Mouse (Mus musculus) MEL (cell line): ENCODE results near the gene Hpca. TPM values are rescaled to one million over a fixed set of nuclear protein-coding genes. Genes with fewer than 3 reads are reported as not detected.

Experiments
- DNase-seq: peaks from one replicate; pipeline ENCODE4 v3.0.0; 2011; ENCODE audit warnings: low read depth, low spot score
- H3K27ac ChIP-seq: 2 replicates; pipeline ENCODE4 v1.5.1; 2012; ENCODE audit warnings: low read depth, mild to moderate bottlenecking, control low read depth, low read length, moderate library complexity; ENCODE audit not compliant: control insufficient read depth
- H3K27me3 ChIP-seq, 2 experiments: fragments of 150-350 bp in 1 of 2; sonication (generic) in 1 of 2; 2 replicates each; pipeline ENCODE4 v1.6.1; 2012; ENCODE audit warnings: low read length in 2 of 2, mild to moderate bottlenecking in 2 of 2, improper control_type of control experiment in 1 of 2, moderate library complexity in 1 of 2; ENCODE audit not compliant: insufficient read depth in 2 of 2, control insufficient read depth in 1 of 2
- H3K36me3 ChIP-seq, 2 experiments: 2 replicates each; pipeline ENCODE4 v1.6.1; 2012 to 2014; ENCODE audit warnings: low read length in 2 of 2, improper control_type of control experiment in 1 of 2, inconsistent platforms in 1 of 2, mild to moderate bottlenecking in 1 of 2; ENCODE audit not compliant: insufficient read depth in 2 of 2, control insufficient read depth in 1 of 2
- H3K4me1 ChIP-seq, 2 experiments: fragments of 150-350 bp in 1 of 2; sonication (generic) in 1 of 2; 2 replicates each; pipeline ENCODE4 v1.6.1; 2012; ENCODE audit warnings: low read length in 2 of 2, improper control_type of control experiment in 1 of 2, mild to moderate bottlenecking in 1 of 2; ENCODE audit not compliant: insufficient read depth in 2 of 2, control insufficient read depth in 1 of 2
- H3K4me3 ChIP-seq, 2 experiments: fragments of 150-350 bp in 1 of 2; sonication (generic) in 1 of 2; 2 replicates each; pipeline ENCODE4 v1.5.1; 2012; ENCODE audit warnings: low read depth in 2 of 2, low read length in 2 of 2, mild to moderate bottlenecking in 2 of 2, moderate library complexity in 2 of 2, control low read depth in 1 of 2, improper control_type of control experiment in 1 of 2; ENCODE audit not compliant: control insufficient read depth in 1 of 2, insufficient read depth in 1 of 2
- H3K79me2 ChIP-seq: 2 replicates; pipeline ENCODE4 v1.6.1; 2012; ENCODE audit warnings: mild to moderate bottlenecking, low read length, moderate library complexity; ENCODE audit not compliant: control insufficient read depth, poor library complexity, insufficient read depth
- H3K9ac ChIP-seq: 2 replicates; pipeline ENCODE4 v1.6.1; 2012; ENCODE audit warnings: low read depth, mild to moderate bottlenecking, control low read depth, low read length, moderate library complexity; ENCODE audit not compliant: control insufficient read depth, poor library complexity, severe bottlenecking
- H3K9me3 ChIP-seq: fragments of 150-350 bp; sonication (generic); replicated peaks from 2 replicates; pipeline ENCODE4 v1.6.1; 2012; ENCODE audit warnings: mild to moderate bottlenecking, low read length, improper control_type of control experiment, moderate library complexity; ENCODE audit not compliant: insufficient read depth
- BHLHE40 ChIP-seq: IDR thresholded peaks from 2 replicates; pipeline ENCODE4 v1.6.1; 2012; ENCODE audit warnings: low read depth, mild to moderate bottlenecking, inconsistent platforms, low read length, improper control_type of control experiment, borderline replicate concordance
- CHD1 ChIP-seq: IDR thresholded peaks from 2 replicates; pipeline ENCODE4 v1.6.1; 2012; ENCODE audit warnings: low read depth, mild to moderate bottlenecking, inconsistent platforms, low read length, improper control_type of control experiment
- CTCF ChIP-seq, 3 experiments: IDR thresholded peaks in 2 of 3; conservative IDR thresholded peaks in 1 of 3; 2 replicates each; pipeline ENCODE4 v1.5.1; 2011 to 2012; ENCODE audit warnings: low read length in 3 of 3, low read depth in 2 of 3, mild to moderate bottlenecking in 2 of 3, improper control_type of control experiment in 1 of 3, inconsistent platforms in 1 of 3, mixed read lengths in 1 of 3, moderate library complexity in 1 of 3; ENCODE audit not compliant: control insufficient read depth in 1 of 3, insufficient read depth in 1 of 3, poor library complexity in 1 of 3, severe bottlenecking in 1 of 3
- E2F4 ChIP-seq: IDR thresholded peaks from 2 replicates; pipeline ENCODE4 v1.6.1; 2011; ENCODE audit warnings: low read depth, low read length, improper control_type of control experiment, borderline replicate concordance
- ELF1 ChIP-seq: IDR thresholded peaks from 2 replicates; pipeline ENCODE4 v1.6.1; 2014; ENCODE audit warnings: low read depth, mild to moderate bottlenecking, inconsistent platforms, low read length, improper control_type of control experiment, moderate library complexity
- GATA1 ChIP-seq: IDR thresholded peaks from 2 replicates; pipeline ENCODE4 v1.6.1; 2011; ENCODE audit warnings: low read depth, low read length, improper control_type of control experiment
- JUND ChIP-seq: IDR thresholded peaks from 2 replicates; pipeline ENCODE4 v1.6.1; 2011; ENCODE audit warnings: low read depth, mild to moderate bottlenecking, improper control_type of control experiment, low read length
- MAFK ChIP-seq: IDR thresholded peaks from 2 replicates; pipeline ENCODE4 v1.6.1; 2011; ENCODE audit warnings: low read depth, mild to moderate bottlenecking, low read length, improper control_type of control experiment, borderline replicate concordance
- MAX ChIP-seq: IDR thresholded peaks from 2 replicates; pipeline ENCODE4 v1.6.1; 2011; ENCODE audit warnings: low read length, improper control_type of control experiment
- MEF2A ChIP-seq: IDR thresholded peaks from 2 replicates; pipeline ENCODE4 v1.6.1; 2014; ENCODE audit warnings: low read depth, mild to moderate bottlenecking, inconsistent platforms, low read length, improper control_type of control experiment; ENCODE audit not compliant: poor library complexity, insufficient replicate concordance, severe bottlenecking; ENCODE audit errors: extremely low read depth
- MYB ChIP-seq: IDR thresholded peaks from 2 replicates; pipeline ENCODE4 v1.6.1; 2011; ENCODE audit warnings: mild to moderate bottlenecking, low read depth, low read length, improper control_type of control experiment
- NELFE ChIP-seq: IDR thresholded peaks from 2 replicates; pipeline ENCODE4 v1.6.1; 2011; ENCODE audit warnings: low read depth, low read length, improper control_type of control experiment
- NRF1 ChIP-seq: IDR thresholded peaks from 2 replicates; pipeline ENCODE4 v1.6.1; 2014; ENCODE audit warnings: low read depth, mild to moderate bottlenecking, inconsistent platforms, low read length, improper control_type of control experiment, moderate library complexity; ENCODE audit not compliant: poor library complexity, insufficient read depth, severe bottlenecking
- POLR2A ChIP-seq, 2 experiments: IDR thresholded peaks; 2 replicates each; pipeline ENCODE4 v1.6.1; 2011 to 2012; ENCODE audit warnings: low read length in 2 of 2, mild to moderate bottlenecking in 2 of 2, control low read depth in 1 of 2, improper control_type of control experiment in 1 of 2, low read depth in 1 of 2, moderate library complexity in 1 of 2; ENCODE audit not compliant: control insufficient read depth in 1 of 2, insufficient read depth in 1 of 2, poor library complexity in 1 of 2
- RCOR1 ChIP-seq: IDR thresholded peaks from 2 replicates; pipeline ENCODE4 v1.6.1; 2012; ENCODE audit warnings: low read depth, mild to moderate bottlenecking, inconsistent platforms, low read length, improper control_type of control experiment
- SMC3 ChIP-seq: IDR thresholded peaks from 2 replicates; pipeline ENCODE4 v1.6.1; 2011; ENCODE audit warnings: low read depth, low read length, improper control_type of control experiment
- TBP ChIP-seq: IDR thresholded peaks from 2 replicates; pipeline ENCODE4 v1.8.0; 2011; ENCODE audit warnings: low read depth, low read length, improper control_type of control experiment
- UBTF ChIP-seq: IDR thresholded peaks from 2 replicates; pipeline ENCODE4 v1.6.1; 2012; ENCODE audit warnings: low read depth, mild to moderate bottlenecking, inconsistent platforms, low read length, improper control_type of control experiment, moderate library complexity, borderline replicate concordance; ENCODE audit not compliant: insufficient read depth
- ZC3H11A ChIP-seq: IDR thresholded peaks from 2 replicates; pipeline ENCODE4 v1.6.1; 2012; ENCODE audit warnings: low read depth, mild to moderate bottlenecking, inconsistent platforms, low read length, improper control_type of control experiment
- ZKSCAN1 ChIP-seq: IDR thresholded peaks from 2 replicates; pipeline ENCODE4 v1.6.1; 2012; ENCODE audit warnings: low read depth, mild to moderate bottlenecking, inconsistent platforms, low read length, improper control_type of control experiment, moderate library complexity
- polyA plus RNA-seq, 2 experiments: library from polyadenylated mRNA; stranded (reverse) in 1 of 2; unstranded in 1 of 2; fragments of >175 nt in 1 of 2; fragments of >200 nt in 1 of 2; gene quantifications; 2 replicates each; pipeline versions ENCODE4 v1.2.1 to v1.2.4; 2012; ENCODE audit warnings: low replicate concordance in 2 of 2, low read depth in 1 of 2; ENCODE audit not compliant: insufficient read length in 2 of 2, insufficient read depth in 1 of 2, missing spikeins in 1 of 2
- total RNA-seq: library from RNA; depleted of rRNA; stranded (reverse); fragments of 300-350 nt; gene quantifications from 2 replicates; pipeline ENCODE4 v1.2.3, GENCODE M21; 2012

Gene Hpca
- total and polyA plus RNA-seq, 3 experiments: 0.39 to 1.1 TPM; not detected in 1

- TF ChIP-seq MEF2A: no peak
- no peak for TF ChIP-seq JUND
- TF ChIP-seq CTCF (IDR thresholded peaks at IDR 0.05 in 2 of 3, conservative IDR thresholded peaks at IDR 0.05 in 1 of 3; ENCODE audit: control insufficient read depth in 1 of 3, insufficient read depth in 1 of 3, low read depth in 2 of 3, low read length in 3 of 3, poor library complexity in 1 of 3, severe bottlenecking in 1 of 3): no peak
- no peak for TF ChIP-seq MYB
- TF ChIP-seq BHLHE40: no peak
- no peak for TF ChIP-seq CHD1
- no peak for TF ChIP-seq ZKSCAN1
- no peak for TF ChIP-seq ZC3H11A
- TF ChIP-seq E2F4: no peak
- TF ChIP-seq ELF1: no peak
- TF ChIP-seq TBP: no peak
Observed at GRCm38 (mm10) chr4:129158549-129158948, 36.7 kb upstream of the Hpca start (continued).

GRCm38 (mm10) chr4:129157541-129157940 is 35.7 kb upstream of the Hpca start:
- peaks cover 5 to 16% of the 10 kb centered on the region in 2 experiments; a peak in 3 of 4 replicates for H3K4me1 ChIP-seq
- H3K27me3 ChIP-seq: no peaks in the 10 kb centered on the region
- H3K4me3 ChIP-seq: no peak overlapping the region
- H3K9me3 ChIP-seq: no peaks in the 10 kb centered on the region
- DNase-seq: no peak
- no peak overlapping the region for H3K9ac ChIP-seq
- H3K79me2 ChIP-seq: no peaks in the 10 kb centered on the region
- no peak overlapping the region for H3K27ac ChIP-seq
- H3K36me3 ChIP-seq: peaks cover 9 to 13% of the 10 kb centered on the region in 2 experiments
- TF ChIP-seq GATA1 (no peak), RCOR1 (no peak), MAX (no peak), SMC3 (no peak), MAFK (no peak), POLR2A (IDR thresholded peaks at IDR 0.05; ENCODE audit: control insufficient read depth in 1 of 2, insufficient read depth in 1 of 2, low read depth in 1 of 2, low read length in 2 of 2, poor library complexity in 1 of 2) (no peak), ZKSCAN1 (no peak), UBTF (no peak), CHD1 (no peak), NRF1 (no peak), NELFE (no peak), TBP (no peak)
